Mouse (Mus musculus) heart, embryonic 12.5 days (tissue): ENCODE results near the gene Trp53tg5. TPM values are rescaled to one million over a fixed set of nuclear protein-coding genes. Genes with fewer than 3 reads are reported as not detected.
A peak's percentile ranks its signal among the peaks of the same experiment; 100 is the strongest.

Experiments used
- ATAC-seq: fragments of 200-750 bp; cut with Nextera tagmentation; 2 replicates; pipeline ENCODE4 v1.8.0; 2017; ENCODE audit warnings: moderate TSS enrichment, moderate library complexity; ENCODE audit not compliant: insufficient number of reproducible peaks, low FRiP score
- H3K27ac ChIP-seq: fragments of 300-500 bp; sonication (generic); 2 replicates; pipeline ENCODE4 v1.5.1; 2016; ENCODE audit warnings: mild to moderate bottlenecking, moderate library complexity; ENCODE audit not compliant: poor library complexity, severe bottlenecking
- H3K27me3 ChIP-seq: fragments of 300-500 bp; sonication (generic); replicated peaks from 2 replicates; pipeline ENCODE4 v1.6.1; 2016; ENCODE audit warnings: mild to moderate bottlenecking, moderate library complexity
- H3K36me3 ChIP-seq: fragments of 300-500 bp; sonication (generic); 2 replicates; pipeline ENCODE4 v1.6.1; 2016; ENCODE audit warnings: mild to moderate bottlenecking, moderate library complexity
- H3K4me1 ChIP-seq: fragments of 300-500 bp; sonication (generic); replicated peaks from 2 replicates; pipeline ENCODE4 v1.6.1; 2016; ENCODE audit warnings: mild to moderate bottlenecking
- H3K4me2 ChIP-seq: fragments of 300-500 bp; sonication (generic); 2 replicates; pipeline ENCODE4 v1.6.1; 2016; ENCODE audit warnings: mild to moderate bottlenecking, moderate library complexity
- H3K4me3 ChIP-seq: fragments of 300-500 bp; sonication (generic); 2 replicates; pipeline ENCODE4 v1.5.1; 2016; ENCODE audit warnings: mild to moderate bottlenecking
- H3K9ac ChIP-seq: fragments of 300-500 bp; sonication (generic); 2 replicates; pipeline ENCODE4 v1.6.1; 2016; ENCODE audit warnings: mild to moderate bottlenecking, moderate library complexity
- H3K9me3 ChIP-seq: fragments of 300-500 bp; sonication (generic); replicated peaks from 2 replicates; pipeline ENCODE4 v1.6.1; 2016; ENCODE audit warnings: mild to moderate bottlenecking, moderate library complexity
- WGBS: fragments of 180-500 bp; shearing (Covaris S2); methylation state at CpG from one replicate; pipeline ENCODE4 v1.1.7; 2016; 5-methylcytosine and 5-hydroxymethylcytosine counted together
- polyA plus RNA-seq: library from polyadenylated mRNA; unstranded; fragments of >200 nt; fragmentation: Nextera tagmentation; extraction: Ambion mirVana; gene quantifications from 2 replicates; pipeline ENCODE4 v1.2.1, GENCODE M21; 2016

Trp53tg5 gene
- polyA plus RNA-seq, 1 experiment from 2014 or later: 0.19 TPM

DNA sequence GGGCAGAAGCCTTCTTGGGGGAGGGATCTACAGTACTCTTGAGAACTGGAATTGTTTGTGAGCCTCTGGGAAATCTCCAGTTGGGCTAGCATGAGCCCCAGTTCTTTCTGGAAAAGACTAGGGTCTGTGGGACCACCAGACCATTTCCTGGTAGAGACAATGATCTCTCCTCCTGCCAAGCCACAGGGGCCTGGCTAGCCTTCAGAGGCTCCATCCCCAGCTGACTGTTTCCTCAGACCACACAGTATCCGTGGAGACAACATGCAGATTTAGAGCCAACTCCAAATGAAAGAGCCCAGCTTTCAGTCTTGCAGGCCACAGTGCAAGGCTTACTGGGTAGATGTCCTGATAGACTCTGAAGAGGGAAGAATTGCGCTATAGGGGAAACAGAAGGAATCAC lies 20.6 kb upstream of the Trp53tg5 start:
- Histone ChIP-seq H3K4me2 (no peak overlapping the region), H3K9me3 (no peaks in the 10 kb centered on the region), H3K27ac (no peak overlapping the region), H3K27me3 (no peaks in the 10 kb centered on the region), H3K36me3 (peaks cover 14% of the 10 kb centered on the region), H3K4me3 (no peak overlapping the region), H3K9ac (no peak overlapping the region), H3K4me1 (peaks cover 7% of the 10 kb centered on the region)
- ATAC-seq: no peak
- WGBS: 57% methylated on average over 2 of the region's 2 CpGs

DNA sequence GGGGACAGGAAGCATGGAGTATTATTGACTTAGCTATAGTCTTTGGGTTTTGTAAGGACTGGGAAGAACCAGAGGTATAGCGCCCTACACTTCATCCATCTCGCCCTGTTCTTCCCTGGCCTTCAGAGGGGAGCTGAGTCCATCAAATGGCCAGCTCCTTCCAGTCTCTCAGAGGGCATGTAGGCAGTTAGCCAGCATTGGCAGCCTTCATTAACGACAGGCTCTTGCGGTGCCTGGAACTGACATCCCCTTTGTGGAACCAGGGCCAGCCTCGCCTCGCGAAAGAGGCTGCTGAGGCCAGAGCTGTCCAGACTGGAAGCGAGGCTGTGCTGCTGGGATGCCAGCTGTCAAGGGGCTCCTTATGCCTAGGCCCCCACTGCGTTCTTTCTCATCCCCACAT lies 14.3 kb upstream of the Trp53tg5 start:
- 68% methylated on average over 9 of the region's 9 CpGs for WGBS
- Histone ChIP-seq H3K27me3 (peaks cover 29% of the 10 kb centered on the region), H3K4me3 (no peak overlapping the region), H3K9ac (0 out of 2 replicates have a peak overlapping the region, but pooled peaks have one; percentile 82), H3K4me1 (peaks cover 18% of the 10 kb centered on the region), H3K36me3 (peaks cover 12% of the 10 kb centered on the region), H3K9me3 (no peaks in the 10 kb centered on the region), H3K27ac (no peak overlapping the region), H3K4me2 (peak overlapping the region; percentile 97)
- ATAC-seq: no peak

- Histone ChIP-seq H3K4me2 (peak overlapping the region; percentile 97), H3K4me1 (peaks cover 18% of the 10 kb centered on the region), H3K27ac (peak overlapping the region; percentile 43), H3K4me3 (peak overlapping the region; percentile 79), H3K9ac (peak overlapping the region; percentile 82), H3K9me3 (no peaks in the 10 kb centered on the region), H3K36me3 (peaks cover 12% of the 10 kb centered on the region), H3K27me3 (peaks cover 29% of the 10 kb centered on the region)
- peak; percentile 54; the same call in 1 of the 2 replicates for ATAC-seq
- WGBS: 8% methylated on average over 11 of the region's 11 CpGs
These were observed 13.6 kb upstream of the Trp53tg5 start for GRCm38 (mm10) chr2:164487115-164487527.

- peak overlapping the region; percentile 43 for H3K27ac ChIP-seq
- H3K4me1 ChIP-seq: peaks cover 18% of the 10 kb centered on the region
- H3K36me3 ChIP-seq: peaks cover 12% of the 10 kb centered on the region
- H3K9ac ChIP-seq: peak overlapping the region; percentile 82
- peaks cover 29% of the 10 kb centered on the region for H3K27me3 ChIP-seq
- H3K4me3 ChIP-seq: peak overlapping the region; percentile 79
- peak; percentile 69 for ATAC-seq
- H3K4me2 ChIP-seq: peak overlapping the region; percentile 97
- under 1% methylated on average over 88 of the region's 90 CpGs for WGBS
- no peaks in the 10 kb centered on the region for H3K9me3 ChIP-seq
These were observed 13.0 kb upstream of the Trp53tg5 start for GRCm38 (mm10) chr2:164486258-164487114.

DNA sequence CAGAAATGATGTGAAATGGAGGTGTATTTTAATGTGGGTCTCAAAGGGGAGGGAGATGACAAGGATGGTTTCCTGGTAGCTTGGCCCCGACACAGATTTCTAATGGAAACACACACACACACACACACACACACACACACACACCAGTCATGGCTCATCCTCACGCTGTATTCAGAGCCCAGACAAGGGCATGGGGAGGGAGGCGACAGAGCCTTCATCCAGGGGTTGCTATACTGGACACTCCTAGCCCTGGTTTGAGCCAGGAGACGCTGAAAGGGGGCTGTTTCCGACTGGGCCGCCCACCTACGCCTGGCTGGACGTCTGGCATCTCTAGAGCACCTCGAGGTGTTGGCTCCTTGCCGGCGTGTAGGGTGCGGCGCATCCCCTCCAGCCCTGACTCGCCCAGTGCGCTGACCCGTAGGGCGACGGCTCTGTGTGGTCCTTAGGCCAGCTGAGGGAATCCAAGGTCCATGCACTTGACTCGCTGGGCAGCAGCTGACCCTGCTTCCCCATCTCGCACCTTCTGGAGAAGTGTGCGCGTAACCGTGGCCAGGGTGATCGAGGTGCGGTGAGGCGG lies 12.2 kb upstream of the Trp53tg5 start, which contains the start of gene Dbndd2:
Gene Dbndd2 (plus strand): TSS at position 426 of the 577 bp plus-strand sequence.
- Histone ChIP-seq H3K9ac (peak within 1 kb of the TSS; percentile 82), H3K4me1 (peaks cover 18% of the 10 kb centered on the region), H3K4me3 (peak within 1 kb of the TSS; percentile 79), H3K27ac (peak within 1 kb of the TSS; percentile 43), H3K4me2 (peak within 1 kb of the TSS; percentile 97), H3K27me3 (peaks cover 29% of the 10 kb centered on the region), H3K36me3 (peaks cover 10% of the 10 kb centered on the region), H3K9me3 (no peaks in the 10 kb centered on the region)
- 1% methylated on average over 26 of the region's 26 CpGs for WGBS
- ATAC-seq: peak; percentile 49

GRCm38 (mm10) chr2:164470254-164470653 lies 3.3 kb downstream of the Trp53tg5 start:
- 22% methylated on average over 10 of the region's 10 CpGs for WGBS
- H3K36me3 ChIP-seq: peaks cover 15% of the 10 kb centered on the region; the same call in 1 of the 2 replicates
- no peaks in the 10 kb centered on the region for H3K4me1 ChIP-seq
- no peak overlapping the region for H3K27ac ChIP-seq
- H3K9ac ChIP-seq: no peak overlapping the region
- no peaks in the 10 kb centered on the region for H3K9me3 ChIP-seq
- H3K4me2 ChIP-seq: no peak overlapping the region
- no peaks in the 10 kb centered on the region for H3K27me3 ChIP-seq
- H3K4me3 ChIP-seq: no peak overlapping the region
- no peak for ATAC-seq

DNA sequence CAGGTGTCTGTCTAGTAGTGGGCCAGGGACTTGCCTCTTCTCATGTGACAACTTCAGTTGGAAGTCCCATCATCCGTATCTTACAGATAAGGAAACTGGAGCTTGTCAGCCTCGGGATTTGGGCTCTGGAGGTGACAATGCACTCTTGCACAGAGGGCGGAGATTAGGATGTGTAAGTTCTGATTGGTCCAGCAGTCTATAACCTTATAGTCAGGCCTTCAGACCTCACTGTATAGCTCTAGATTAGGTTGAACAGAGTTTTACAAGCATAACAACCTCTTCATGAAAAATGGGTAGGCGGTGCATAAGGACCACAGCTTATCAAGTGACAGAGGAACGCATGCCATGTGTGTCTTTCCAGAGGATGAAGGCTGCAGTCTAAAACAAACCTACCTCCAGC lies 6.7 kb downstream of the Trp53tg5 start:
- peaks cover 32% of the 10 kb centered on the region for H3K36me3 ChIP-seq
- H3K4me2 ChIP-seq: no peak overlapping the region
- no peak for ATAC-seq
- 62% methylated on average over 5 of the region's 5 CpGs for WGBS
- H3K9ac ChIP-seq: no peak overlapping the region
- no peaks in the 10 kb centered on the region for H3K9me3 ChIP-seq
- no peaks in the 10 kb centered on the region for H3K27me3 ChIP-seq
- no peak overlapping the region for H3K27ac ChIP-seq
- H3K4me1 ChIP-seq: peaks cover 4% of the 10 kb centered on the region
- no peak overlapping the region for H3K4me3 ChIP-seq

DNA sequence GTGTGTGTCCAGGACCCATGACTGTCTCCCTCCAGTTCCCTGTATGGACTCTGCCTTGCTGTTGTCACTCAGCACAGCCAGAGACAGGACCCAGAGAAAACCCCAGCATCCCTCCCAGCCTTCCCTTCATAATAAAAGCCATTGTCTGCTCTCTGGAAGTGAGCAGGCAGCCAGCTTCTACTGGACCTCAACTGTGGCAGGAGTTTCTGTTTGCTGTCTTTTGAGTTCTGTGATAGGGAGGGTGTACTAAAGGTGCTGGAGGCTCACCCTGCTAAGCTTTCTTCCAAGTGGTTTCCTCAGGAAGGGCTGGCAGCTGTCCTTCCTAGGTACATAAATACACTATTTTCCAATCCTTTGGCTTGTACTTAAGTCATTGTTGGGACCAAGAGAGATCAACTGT lies 8.4 kb downstream of the Trp53tg5 start:
- no peak overlapping the region for H3K4me2 ChIP-seq
- no peak overlapping the region for H3K9ac ChIP-seq
- H3K27me3 ChIP-seq: no peaks in the 10 kb centered on the region
- H3K4me3 ChIP-seq: no peak overlapping the region
- H3K27ac ChIP-seq: no peak overlapping the region
- H3K9me3 ChIP-seq: no peaks in the 10 kb centered on the region
- H3K36me3 ChIP-seq: peaks cover 32% of the 10 kb centered on the region
- no peak for ATAC-seq
- H3K4me1 ChIP-seq: peaks cover 6% of the 10 kb centered on the region

GRCm38 (mm10) chr2:164460745-164461551 lies 12.6 kb downstream of the Trp53tg5 start, which contains the start of gene Gm20458:
Gm20458 (plus strand) TSS chr2:164460967.
- WGBS: under 1% methylated on average over 79 of the region's 79 CpGs
- ATAC-seq: peak; percentile 97
- Histone ChIP-seq H3K27ac (peak within 1 kb of the TSS; percentile 71), H3K9me3 (no peaks in the 10 kb centered on the region), H3K4me1 (peaks cover 18% of the 10 kb centered on the region), H3K4me3 (peak within 1 kb of the TSS; percentile 89), H3K4me2 (peak within 1 kb of the TSS; percentile 80), H3K36me3 (peaks cover 22% of the 10 kb centered on the region), H3K9ac (peak within 1 kb of the TSS; percentile 80), H3K27me3 (no peaks in the 10 kb centered on the region)

- no peak overlapping the region for H3K27ac ChIP-seq
- ATAC-seq: no peak
- H3K4me2 ChIP-seq: no peak overlapping the region
- H3K36me3 ChIP-seq: peaks cover 5% of the 10 kb centered on the region
- H3K4me3 ChIP-seq: no peak overlapping the region
- no peak overlapping the region for H3K9ac ChIP-seq
- H3K27me3 ChIP-seq: no peaks in the 10 kb centered on the region
- peaks cover 36% of the 10 kb centered on the region for H3K4me1 ChIP-seq
- 85% methylated on average over 8 of the region's 8 CpGs for WGBS
- no peaks in the 10 kb centered on the region for H3K9me3 ChIP-seq
These were observed 15.0 kb downstream of the Trp53tg5 start for GRCm38 (mm10) chr2:164458535-164458934.

DNA sequence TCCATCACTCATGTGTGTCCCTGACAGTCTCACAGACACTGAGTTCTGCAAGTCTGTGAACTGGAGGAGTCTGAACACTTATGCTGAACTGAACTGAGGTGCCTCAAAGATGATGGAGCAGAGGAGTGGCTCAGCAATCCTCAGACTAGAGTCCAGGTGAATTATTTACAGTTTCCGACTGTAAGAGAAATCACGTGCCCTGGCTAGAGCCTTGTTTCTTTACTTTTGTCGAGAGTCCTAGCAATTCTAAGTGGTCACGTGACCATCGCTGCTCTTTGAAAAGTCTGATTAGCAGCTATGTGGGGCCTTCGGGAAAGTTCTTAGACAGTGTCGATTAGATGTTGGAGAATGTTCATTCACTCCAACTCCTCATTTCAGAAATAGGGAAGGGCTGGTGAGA lies 15.6 kb downstream of the Trp53tg5 start:
- H3K27me3 ChIP-seq: no peaks in the 10 kb centered on the region
- ATAC-seq: no peak
- WGBS: 51% methylated on average over 7 of the region's 7 CpGs
- H3K9ac ChIP-seq: no peak overlapping the region; the same call in 1 of the 2 replicates
- no peak overlapping the region for H3K27ac ChIP-seq
- no peaks in the 10 kb centered on the region for H3K9me3 ChIP-seq
- H3K36me3 ChIP-seq: no peaks in the 10 kb centered on the region
- H3K4me3 ChIP-seq: no peak overlapping the region
- H3K4me2 ChIP-seq: no peak overlapping the region
- peaks cover 42% of the 10 kb centered on the region for H3K4me1 ChIP-seq
